ENCODE assay signal across 12 mouse cellular contexts in genomic region chr10:93247422-93247821, GRCm38 (mm10).
DNase-seq lines count a peak whose midpoint lies in the region; ATAC-seq and TF ChIP-seq lines count a peak whose summit lies in the region.
"Had no signal": no experiment of that assay in that cellular context is flagged by ENCODE, and none has a peak within 500 bp of the region (broad histone marks: within the 10 kb centered on the region; RNA-seq: fewer than 3 reads in every experiment).

No protein-coding gene starts in this region.

- no peak overlapping the region for H3K9ac ChIP-seq in hindbrain, embryonic 13.5 days
- no peak overlapping the region for H3K9ac ChIP-seq in hindbrain, embryonic 16.5 days (ENCODE audit: low read depth, low read length)
- no peak overlapping the region for H3K9ac ChIP-seq in neural tube, embryonic 15.5 days (replicated peaks)
- H3K9ac ChIP-seq: liver, embryonic 12.5 days; midbrain, embryonic 12.5 days had no signal

- H3K27me3 ChIP-seq in hindbrain, embryonic 13.5 days, result no peaks in the 10 kb centered on the region
- H3K27me3 ChIP-seq in hindbrain, embryonic 16.5 days (replicated peaks; ENCODE audit: control insufficient read depth, insufficient read depth, low read length), result no peaks in the 10 kb centered on the region
- no peaks in the 10 kb centered on the region for H3K27me3 ChIP-seq in neural tube, embryonic 15.5 days (replicated peaks)
- H3K27me3 ChIP-seq: liver, embryonic 12.5 days; midbrain, embryonic 12.5 days had no signal

- ATAC-seq in hindbrain, embryonic 13.5 days (ENCODE audit: low FRiP score), result no peak
- ATAC-seq in hindbrain, embryonic 16.5 days, result no peak
- no peak for ATAC-seq in neural tube, embryonic 15.5 days (ENCODE audit: low FRiP score)
- ATAC-seq: liver, embryonic 12.5 days had no signal

- DNase-seq in gastrocnemius, adult 2 months, result no peak
- DNase-seq in gastrocnemius, postnatal 25 days, result no peak
- DNase-seq in neural tube, embryonic 10.5 days (ENCODE audit: extremely low spot score, low spot score), result no peak
- DNase-seq in urinary bladder, postnatal 14 days (ENCODE audit: low spot score), result no peak
- DNase-seq: cerebellum, adult 11 months; lung, postnatal 36 days; thymus, adult 2 months had no signal

- 90% methylated on average over 12 of the region's 12 CpGs for WGBS in hindbrain, embryonic 13.5 days
- 83% methylated on average over 12 of the region's 12 CpGs for WGBS in hindbrain, embryonic 16.5 days
- 72% methylated on average over 12 of the region's 12 CpGs for WGBS in neural tube, embryonic 15.5 days

- H3K4me2 ChIP-seq in hindbrain, embryonic 13.5 days, result no peak overlapping the region
- H3K4me2 ChIP-seq in hindbrain, embryonic 16.5 days (ENCODE audit: low read length), result no peak overlapping the region
- H3K4me2 ChIP-seq in neural tube, embryonic 15.5 days, result no peak overlapping the region
- H3K4me2 ChIP-seq: liver, embryonic 12.5 days; midbrain, embryonic 12.5 days had no signal

- intact Hi-C loops in gastrocnemius, adult 2 months (cut with DNase I), result no loop called here

- H3K36me3 ChIP-seq in hindbrain, embryonic 13.5 days, result peaks cover 11% of the 10 kb centered on the region
- peaks cover 2% of the 10 kb centered on the region; the same call in 1 of the 2 replicates for H3K36me3 ChIP-seq in hindbrain, embryonic 16.5 days (ENCODE audit: control insufficient read depth, insufficient read depth, low read length)
- H3K36me3 ChIP-seq in neural tube, embryonic 15.5 days, result peaks cover 5% of the 10 kb centered on the region; the same call in 1 of the 2 replicates

- H3K4me1 ChIP-seq in hindbrain, embryonic 13.5 days (replicated peaks), result peaks cover 20% of the 10 kb centered on the region
- H3K4me1 ChIP-seq in hindbrain, embryonic 16.5 days (ENCODE audit: control insufficient read depth, insufficient read depth, low read depth, low read length), result peaks cover 4% of the 10 kb centered on the region; the same call in 1 of the 2 replicates
- peaks cover 19% of the 10 kb centered on the region for H3K4me1 ChIP-seq in neural tube, embryonic 15.5 days
- H3K4me1 ChIP-seq: midbrain, embryonic 12.5 days had no signal

- no peak overlapping the region for H3K4me3 ChIP-seq in gastrocnemius, adult 2 months
- H3K4me3 ChIP-seq in hindbrain, embryonic 13.5 days, result no peak overlapping the region
- H3K4me3 ChIP-seq in hindbrain, embryonic 16.5 days (ENCODE audit: low read length), result no peak overlapping the region
- H3K4me3 ChIP-seq in neural tube, embryonic 15.5 days (replicated peaks), result no peak overlapping the region
- H3K4me3 ChIP-seq: liver, embryonic 12.5 days; midbrain, embryonic 12.5 days had no signal

- no peaks in the 10 kb centered on the region for H3K9me3 ChIP-seq in hindbrain, embryonic 13.5 days
- no peaks in the 10 kb centered on the region for H3K9me3 ChIP-seq in hindbrain, embryonic 16.5 days (ENCODE audit: control insufficient read depth, low read length)
- no peaks in the 10 kb centered on the region for H3K9me3 ChIP-seq in neural tube, embryonic 15.5 days (replicated peaks)
- H3K9me3 ChIP-seq: liver, embryonic 12.5 days; midbrain, embryonic 12.5 days had no signal

- peak overlapping the region; percentile 32; the same call in 1 of the 2 replicates for H3K27ac ChIP-seq in gastrocnemius, adult 2 months
- 0 out of 2 replicates have a peak overlapping the region, but pooled peaks have one; percentile 5 for H3K27ac ChIP-seq in hindbrain, embryonic 13.5 days
- H3K27ac ChIP-seq in hindbrain, embryonic 16.5 days (ENCODE audit: low read depth, low read length), result no peak overlapping the region
- H3K27ac ChIP-seq in neural tube, embryonic 15.5 days (replicated peaks), result peak overlapping the region; percentile 37
- H3K27ac ChIP-seq: liver, embryonic 12.5 days; midbrain, embryonic 12.5 days had no signal

- no peak for TF ChIP-seq CTCF in gastrocnemius, adult 2 months (IDR thresholded peaks at IDR 0.05)
